Mouse (Mus musculus) MEL (cell line): ENCODE data around the gene Enthd1. TPM values are rescaled to one million over a fixed set of nuclear protein-coding genes. Genes with fewer than 3 reads are reported as not detected.

ENCODE experiments used
- DNase-seq: peaks from one replicate; pipeline ENCODE4 v3.0.0; 2011; ENCODE audit warnings: low read depth, low spot score
- H3K27ac ChIP-seq: 2 replicates; pipeline ENCODE4 v1.5.1; 2012; ENCODE audit warnings: low read depth, mild to moderate bottlenecking, control low read depth, low read length, moderate library complexity; ENCODE audit not compliant: control insufficient read depth
- H3K27me3 ChIP-seq, 2 experiments: fragments of 150-350 bp in 1 of 2; sonication (generic) in 1 of 2; 2 replicates each; pipeline ENCODE4 v1.6.1; 2012; ENCODE audit warnings: low read length in 2 of 2, mild to moderate bottlenecking in 2 of 2, improper control_type of control experiment in 1 of 2, moderate library complexity in 1 of 2; ENCODE audit not compliant: insufficient read depth in 2 of 2, control insufficient read depth in 1 of 2
- H3K36me3 ChIP-seq, 2 experiments: 2 replicates each; pipeline ENCODE4 v1.6.1; 2012 to 2014; ENCODE audit warnings: low read length in 2 of 2, improper control_type of control experiment in 1 of 2, inconsistent platforms in 1 of 2, mild to moderate bottlenecking in 1 of 2; ENCODE audit not compliant: insufficient read depth in 2 of 2, control insufficient read depth in 1 of 2
- H3K4me1 ChIP-seq, 2 experiments: fragments of 150-350 bp in 1 of 2; sonication (generic) in 1 of 2; 2 replicates each; pipeline ENCODE4 v1.6.1; 2012; ENCODE audit warnings: low read length in 2 of 2, improper control_type of control experiment in 1 of 2, mild to moderate bottlenecking in 1 of 2; ENCODE audit not compliant: insufficient read depth in 2 of 2, control insufficient read depth in 1 of 2
- H3K4me3 ChIP-seq, 2 experiments: fragments of 150-350 bp in 1 of 2; sonication (generic) in 1 of 2; 2 replicates each; pipeline ENCODE4 v1.5.1; 2012; ENCODE audit warnings: low read depth in 2 of 2, low read length in 2 of 2, mild to moderate bottlenecking in 2 of 2, moderate library complexity in 2 of 2, control low read depth in 1 of 2, improper control_type of control experiment in 1 of 2; ENCODE audit not compliant: control insufficient read depth in 1 of 2, insufficient read depth in 1 of 2
- H3K79me2 ChIP-seq: 2 replicates; pipeline ENCODE4 v1.6.1; 2012; ENCODE audit warnings: mild to moderate bottlenecking, low read length, moderate library complexity; ENCODE audit not compliant: control insufficient read depth, poor library complexity, insufficient read depth
- H3K9ac ChIP-seq: 2 replicates; pipeline ENCODE4 v1.6.1; 2012; ENCODE audit warnings: low read depth, mild to moderate bottlenecking, control low read depth, low read length, moderate library complexity; ENCODE audit not compliant: control insufficient read depth, poor library complexity, severe bottlenecking
- H3K9me3 ChIP-seq: fragments of 150-350 bp; sonication (generic); replicated peaks from 2 replicates; pipeline ENCODE4 v1.6.1; 2012; ENCODE audit warnings: mild to moderate bottlenecking, low read length, improper control_type of control experiment, moderate library complexity; ENCODE audit not compliant: insufficient read depth
- BHLHE40 ChIP-seq: IDR thresholded peaks from 2 replicates; pipeline ENCODE4 v1.6.1; 2012; ENCODE audit warnings: low read depth, mild to moderate bottlenecking, inconsistent platforms, low read length, improper control_type of control experiment, borderline replicate concordance
- CHD2 ChIP-seq: IDR thresholded peaks from 2 replicates; pipeline ENCODE4 v1.6.1; 2011; ENCODE audit warnings: low read length, improper control_type of control experiment
- E2F4 ChIP-seq: IDR thresholded peaks from 2 replicates; pipeline ENCODE4 v1.6.1; 2011; ENCODE audit warnings: low read depth, low read length, improper control_type of control experiment, borderline replicate concordance
- EP300 ChIP-seq, 2 experiments: IDR thresholded peaks; 2 replicates each; pipeline ENCODE4 v1.6.1; 2011; ENCODE audit warnings: improper control_type of control experiment in 2 of 2, low read length in 2 of 2, low read depth in 1 of 2, mild to moderate bottlenecking in 1 of 2
- HCFC1 ChIP-seq: IDR thresholded peaks from 2 replicates; pipeline ENCODE4 v1.6.1; 2012; ENCODE audit warnings: low read depth, mild to moderate bottlenecking, inconsistent platforms, low read length, improper control_type of control experiment, moderate library complexity
- JUND ChIP-seq: IDR thresholded peaks from 2 replicates; pipeline ENCODE4 v1.6.1; 2011; ENCODE audit warnings: low read depth, mild to moderate bottlenecking, improper control_type of control experiment, low read length
- MAFK ChIP-seq: IDR thresholded peaks from 2 replicates; pipeline ENCODE4 v1.6.1; 2011; ENCODE audit warnings: low read depth, mild to moderate bottlenecking, low read length, improper control_type of control experiment, borderline replicate concordance
- MAX ChIP-seq: IDR thresholded peaks from 2 replicates; pipeline ENCODE4 v1.6.1; 2011; ENCODE audit warnings: low read length, improper control_type of control experiment
- MAZ ChIP-seq: IDR thresholded peaks from 2 replicates; pipeline ENCODE4 v1.6.1; 2012; ENCODE audit warnings: low read depth, mild to moderate bottlenecking, inconsistent platforms, low read length, improper control_type of control experiment
- MYB ChIP-seq: IDR thresholded peaks from 2 replicates; pipeline ENCODE4 v1.6.1; 2011; ENCODE audit warnings: mild to moderate bottlenecking, low read depth, low read length, improper control_type of control experiment
- NRF1 ChIP-seq: IDR thresholded peaks from 2 replicates; pipeline ENCODE4 v1.6.1; 2014; ENCODE audit warnings: low read depth, mild to moderate bottlenecking, inconsistent platforms, low read length, improper control_type of control experiment, moderate library complexity; ENCODE audit not compliant: poor library complexity, insufficient read depth, severe bottlenecking
- POLR2A ChIP-seq, 2 experiments: IDR thresholded peaks; 2 replicates each; pipeline ENCODE4 v1.6.1; 2011 to 2012; ENCODE audit warnings: low read length in 2 of 2, mild to moderate bottlenecking in 2 of 2, control low read depth in 1 of 2, improper control_type of control experiment in 1 of 2, low read depth in 1 of 2, moderate library complexity in 1 of 2; ENCODE audit not compliant: control insufficient read depth in 1 of 2, insufficient read depth in 1 of 2, poor library complexity in 1 of 2
- POLR2AphosphoS2 ChIP-seq: IDR thresholded peaks from 2 replicates; pipeline ENCODE4 v1.6.1; 2011; ENCODE audit warnings: low read length, improper control_type of control experiment
- RCOR1 ChIP-seq: IDR thresholded peaks from 2 replicates; pipeline ENCODE4 v1.6.1; 2012; ENCODE audit warnings: low read depth, mild to moderate bottlenecking, inconsistent platforms, low read length, improper control_type of control experiment
- SIN3A ChIP-seq: IDR thresholded peaks from 2 replicates; pipeline ENCODE4 v1.6.1; 2012; ENCODE audit warnings: low read length, improper control_type of control experiment, inconsistent platforms
- TCF12 ChIP-seq: IDR thresholded peaks from 2 replicates; pipeline ENCODE4 v1.6.1; 2014; ENCODE audit warnings: low read depth, mild to moderate bottlenecking, inconsistent platforms, low read length, improper control_type of control experiment, moderate library complexity
- UBTF ChIP-seq: IDR thresholded peaks from 2 replicates; pipeline ENCODE4 v1.6.1; 2012; ENCODE audit warnings: low read depth, mild to moderate bottlenecking, inconsistent platforms, low read length, improper control_type of control experiment, moderate library complexity, borderline replicate concordance; ENCODE audit not compliant: insufficient read depth
- ZKSCAN1 ChIP-seq: IDR thresholded peaks from 2 replicates; pipeline ENCODE4 v1.6.1; 2012; ENCODE audit warnings: low read depth, mild to moderate bottlenecking, inconsistent platforms, low read length, improper control_type of control experiment, moderate library complexity
- ZNF384 ChIP-seq: IDR thresholded peaks from 2 replicates; pipeline ENCODE4 v1.6.1; 2012; ENCODE audit warnings: low read depth, mild to moderate bottlenecking, inconsistent platforms, low read length, improper control_type of control experiment
- polyA plus RNA-seq, 2 experiments: library from polyadenylated mRNA; stranded (reverse) in 1 of 2; unstranded in 1 of 2; fragments of >175 nt in 1 of 2; fragments of >200 nt in 1 of 2; gene quantifications; 2 replicates each; pipeline versions ENCODE4 v1.2.1 to v1.2.4; 2012; ENCODE audit warnings: low replicate concordance in 2 of 2, low read depth in 1 of 2; ENCODE audit not compliant: insufficient read length in 2 of 2, insufficient read depth in 1 of 2, missing spikeins in 1 of 2
- total RNA-seq: library from RNA; depleted of rRNA; stranded (reverse); fragments of 300-350 nt; gene quantifications from 2 replicates; pipeline ENCODE4 v1.2.3, GENCODE M21; 2012

The Enthd1 gene
- total and polyA plus RNA-seq, 3 experiments: not detected

GRCm38 (mm10) chr15:80418146-80418545, 146.8 kb downstream of the Enthd1 start:
- Histone ChIP-seq H3K27ac (no peak overlapping the region), H3K9ac (no peak overlapping the region), H3K79me2 (no peaks in the 10 kb centered on the region), H3K36me3 (no peaks in the 10 kb centered on the region), H3K4me3 (no peak overlapping the region), H3K4me1 (no peaks in the 10 kb centered on the region), H3K9me3 (no peaks in the 10 kb centered on the region), H3K27me3 (0 out of 4 replicates have a peak, but pooled peaks cover 0 to 1% of the 10 kb centered on the region in 2 experiments)
- DNase-seq: no peak
- no peak for TF ChIP-seq JUND
- no peak for TF ChIP-seq MAFK
- no peak for TF ChIP-seq BHLHE40
- TF ChIP-seq ZNF384: no peak
- TF ChIP-seq EP300 (IDR thresholded peaks at IDR 0.05; ENCODE audit: low read depth in 1 of 2, low read length in 2 of 2): no peak
- no peak for TF ChIP-seq SIN3A
- TF ChIP-seq MAX: no peak

- Histone ChIP-seq H3K9ac (no peak overlapping the region), H3K9me3 (no peaks in the 10 kb centered on the region), H3K36me3 (no peaks in the 10 kb centered on the region), H3K4me3 (no peak overlapping the region), H3K4me1 (no peaks in the 10 kb centered on the region), H3K27me3 (0 out of 4 replicates have a peak, but pooled peaks cover 0 to 1% of the 10 kb centered on the region in 2 experiments), H3K27ac (no peak overlapping the region), H3K79me2 (no peaks in the 10 kb centered on the region)
- DNase-seq: no peak
- TF ChIP-seq MYB: no peak
- no peak for TF ChIP-seq POLR2A (IDR thresholded peaks at IDR 0.05; ENCODE audit: control insufficient read depth in 1 of 2, insufficient read depth in 1 of 2, low read depth in 1 of 2, low read length in 2 of 2, poor library complexity in 1 of 2)
- TF ChIP-seq CHD2: no peak
- TF ChIP-seq JUND: no peak
- no peak for TF ChIP-seq MAZ
- TF ChIP-seq ZKSCAN1: no peak
- no peak for TF ChIP-seq UBTF
- no peak for TF ChIP-seq HCFC1
- no peak for TF ChIP-seq POLR2AphosphoS2
- TF ChIP-seq RCOR1: no peak
- TF ChIP-seq EP300 (IDR thresholded peaks at IDR 0.05; ENCODE audit: low read depth in 1 of 2, low read length in 2 of 2): no peak
- TF ChIP-seq E2F4: no peak
- TF ChIP-seq NRF1: no peak
- TF ChIP-seq TCF12: no peak
Observed at GRCm38 (mm10) chr15:80417066-80417465, 147.9 kb downstream of the Enthd1 start.
